Mouse (Mus musculus) liver, adult 2 months (tissue): ENCODE data around the gene Rin3. TPM values are rescaled to one million over a fixed set of nuclear protein-coding genes. Genes with fewer than 3 reads are reported as not detected.
A peak's percentile ranks its signal among the peaks of the same experiment; 100 is the strongest.

Source experiments
- DNase-seq: peaks from one replicate; pipeline ENCODE4 v3.0.0-alpha.2; 2011; ENCODE audit warnings: low read depth, low spot score; ENCODE audit errors: extremely low read depth
- H3K27ac ChIP-seq: fragments of 200-500 bp; replicated peaks from 2 replicates; pipeline ENCODE4 v1.5.1; 2012; ENCODE audit warnings: low read depth, mild to moderate bottlenecking, control low read depth, inconsistent platforms, low read length; ENCODE audit not compliant: insufficient read depth
- H3K27me3 ChIP-seq: fragments of 200-500 bp; 2 replicates; pipeline ENCODE4 v1.6.1; 2012; ENCODE audit warnings: mild to moderate bottlenecking, moderate library complexity, low read length, inconsistent platforms; ENCODE audit not compliant: control insufficient read depth, insufficient read depth
- H3K36me3 ChIP-seq: fragments of 200-500 bp; 2 replicates; pipeline ENCODE4 v1.6.1; 2012; ENCODE audit warnings: low read length, inconsistent platforms; ENCODE audit not compliant: control insufficient read depth, insufficient read depth
- H3K4me1 ChIP-seq: fragments of 200-500 bp; 2 replicates; pipeline ENCODE4 v1.6.1; 2011; ENCODE audit warnings: low read length; ENCODE audit not compliant: control insufficient read depth, insufficient read depth
- H3K4me3 ChIP-seq: fragments of 200-500 bp; 2 replicates; pipeline ENCODE4 v1.5.1; 2011; ENCODE audit warnings: low read depth, mild to moderate bottlenecking, control low read depth, low read length, moderate library complexity; ENCODE audit not compliant: insufficient read depth
- H3K79me2 ChIP-seq: fragments of 200-500 bp; 2 replicates; pipeline ENCODE4 v1.6.1; 2012; ENCODE audit warnings: inconsistent platforms, mild to moderate bottlenecking, low read length, moderate library complexity; ENCODE audit not compliant: control insufficient read depth, insufficient read depth
- H3K9ac ChIP-seq: fragments of 200-500 bp; 2 replicates; pipeline ENCODE4 v1.6.1; 2012; ENCODE audit warnings: low read depth, mild to moderate bottlenecking, control low read depth, inconsistent platforms, low read length
- CTCF ChIP-seq: fragments of 200-500 bp; IDR thresholded peaks from 2 replicates; pipeline ENCODE4 v1.5.1; 2011; ENCODE audit warnings: low read depth, low read length, control low read depth
- POLR2A ChIP-seq: fragments of 200-500 bp; IDR thresholded peaks from 2 replicates; pipeline ENCODE4 v1.6.1; 2011; ENCODE audit warnings: low read length, control low read depth; ENCODE audit not compliant: insufficient read depth; ENCODE audit errors: extremely low read depth
- WGBS: fragments of 180-500 bp; shearing (Covaris S2); methylation state at CpG from one replicate; pipeline ENCODE4 v1.1.7; 2018; 5-methylcytosine and 5-hydroxymethylcytosine counted together
- polyA plus RNA-seq: library from polyadenylated mRNA; depleted of rRNA; stranded (reverse); fragments of >200 nt; gene quantifications from 2 replicates; pipeline ENCODE4 v1.2.3, GENCODE M21; 2012
- total RNA-seq: library from RNA; depleted of rRNA; stranded (reverse); fragments of >200 nt; gene quantifications from 2 replicates; pipeline ENCODE4 v1.2.3, GENCODE M21; 2014

The Rin3 gene
- total and polyA plus RNA-seq, 2 experiments, result 4.9 to 8.4 TPM

DNA sequence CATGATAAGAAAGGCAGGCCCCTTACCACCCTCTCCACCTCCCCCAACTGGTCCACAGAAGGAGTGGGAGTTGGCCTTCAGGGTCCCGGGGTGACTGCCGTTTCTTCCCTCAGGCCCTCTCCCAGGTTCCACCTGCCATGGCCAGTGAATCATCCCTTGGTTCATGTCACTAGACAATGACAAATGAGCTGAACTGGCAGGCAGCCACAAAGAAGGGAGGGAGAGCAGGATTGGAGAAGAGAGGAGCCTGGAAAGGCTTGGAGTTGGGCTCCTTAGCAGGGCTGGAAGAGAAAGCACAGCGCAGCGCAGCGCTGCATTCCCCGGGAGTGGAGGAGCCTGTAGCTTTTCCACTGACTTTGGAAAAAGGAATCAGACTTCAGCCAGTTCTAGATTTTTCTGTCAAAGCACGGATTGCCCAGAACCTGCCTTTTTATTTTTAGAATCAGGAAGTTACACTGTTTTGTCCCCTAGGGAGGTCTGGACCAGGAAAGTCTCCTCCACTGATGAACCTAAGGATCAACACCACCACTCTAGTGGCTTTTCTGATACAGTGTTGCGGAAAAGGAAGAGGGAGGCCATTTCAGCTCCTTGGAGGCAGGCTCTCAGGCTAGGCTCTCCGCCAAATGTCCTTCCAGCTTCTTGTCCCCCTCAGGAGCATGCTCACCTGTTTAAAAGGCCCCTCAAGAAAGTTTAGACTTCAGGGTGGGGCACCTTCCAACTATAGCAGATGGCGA is 4.0 kb downstream of the Rin3 start:
- TF ChIP-seq POLR2A, result no peak
- no peak for TF ChIP-seq CTCF
- DNase-seq, result no peak
- Histone ChIP-seq H3K27ac (peak overlapping the region; percentile 43), H3K27me3 (no peaks in the 10 kb centered on the region), H3K79me2 (peaks cover 37% of the 10 kb centered on the region; the same call in 1 of the 2 replicates), H3K9ac (0 out of 2 replicates have a peak overlapping the region, but pooled peaks have one; percentile 6), H3K4me3 (no peak overlapping the region), H3K4me1 (peaks cover 22% of the 10 kb centered on the region), H3K36me3 (no peaks in the 10 kb centered on the region)
- 74% methylated on average over 10 of the region's 10 CpGs for WGBS

DNA sequence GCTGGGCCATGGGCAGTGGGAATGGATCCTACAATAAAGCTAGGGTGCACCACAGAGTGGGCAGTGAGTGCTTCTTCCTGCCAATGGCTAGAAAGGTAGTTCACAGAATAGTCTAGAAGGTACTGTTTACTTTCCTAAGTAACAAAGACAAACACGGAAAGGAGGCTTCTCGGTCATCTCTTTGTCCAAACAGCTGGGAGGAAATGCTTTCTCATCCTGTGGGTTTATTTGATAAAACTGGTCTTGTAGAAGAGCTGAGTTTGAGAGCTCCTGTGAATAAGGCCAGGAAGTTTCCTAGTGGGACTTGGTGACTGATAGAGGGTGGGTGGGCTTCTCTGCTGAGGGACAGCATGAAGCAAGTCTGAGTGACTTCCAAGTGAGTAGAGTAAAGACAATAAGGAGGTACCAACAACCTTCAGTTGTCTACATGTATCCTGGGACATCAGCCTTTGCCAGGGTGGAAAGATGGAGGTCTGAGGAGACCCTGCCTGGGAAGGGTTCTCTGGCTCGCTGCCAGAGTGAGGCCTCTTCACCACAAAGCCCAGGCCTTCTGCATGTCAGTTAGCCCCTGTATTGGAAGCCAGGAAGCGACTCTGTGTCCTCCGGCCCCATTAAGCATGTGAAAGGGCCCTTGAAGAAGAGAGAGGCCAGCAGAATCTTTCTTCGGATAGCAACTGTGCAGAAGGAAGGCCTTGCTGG is 5.2 kb downstream of the Rin3 start:
- Histone ChIP-seq H3K9ac (no peak overlapping the region), H3K4me1 (peaks cover 26% of the 10 kb centered on the region), H3K27me3 (no peaks in the 10 kb centered on the region), H3K36me3 (no peaks in the 10 kb centered on the region), H3K27ac (peak overlapping the region; percentile 38), H3K79me2 (peaks cover 48% of the 10 kb centered on the region; the same call in 1 of the 2 replicates), H3K4me3 (no peak overlapping the region)
- TF ChIP-seq CTCF (no peak), POLR2A (no peak)
- 53% methylated on average over 6 of the region's 6 CpGs for WGBS
- DNase-seq, result no peak

DNA sequence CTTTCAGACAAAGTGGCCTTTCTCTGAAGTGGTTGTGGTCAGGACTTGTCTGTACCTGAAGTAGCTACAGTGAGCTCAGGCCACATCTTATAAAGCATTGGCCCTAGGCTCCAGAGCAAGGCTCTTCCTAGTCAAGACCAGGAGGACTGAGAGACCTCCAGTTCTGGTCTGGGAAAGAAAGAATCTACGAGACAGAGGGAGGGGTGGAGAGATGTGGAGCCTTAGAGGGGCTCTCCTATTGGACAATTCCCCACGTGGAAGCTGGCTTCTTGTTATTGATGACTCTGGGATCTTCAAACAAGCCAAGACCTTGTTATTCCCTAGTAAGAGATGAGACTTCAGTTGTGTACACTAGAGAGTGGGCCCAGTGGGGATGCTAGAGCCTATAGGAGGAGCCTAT is 6.0 kb downstream of the Rin3 start:
- Histone ChIP-seq H3K27me3 (no peaks in the 10 kb centered on the region), H3K79me2 (peaks cover 56% of the 10 kb centered on the region), H3K4me3 (no peak overlapping the region), H3K9ac (no peak overlapping the region), H3K36me3 (no peaks in the 10 kb centered on the region), H3K4me1 (peaks cover 26% of the 10 kb centered on the region), H3K27ac (no peak overlapping the region)
- TF ChIP-seq POLR2A (no peak), CTCF (no peak)
- DNase-seq, result no peak
- WGBS, result 68% methylated on average over 2 of the region's 2 CpGs

DNA sequence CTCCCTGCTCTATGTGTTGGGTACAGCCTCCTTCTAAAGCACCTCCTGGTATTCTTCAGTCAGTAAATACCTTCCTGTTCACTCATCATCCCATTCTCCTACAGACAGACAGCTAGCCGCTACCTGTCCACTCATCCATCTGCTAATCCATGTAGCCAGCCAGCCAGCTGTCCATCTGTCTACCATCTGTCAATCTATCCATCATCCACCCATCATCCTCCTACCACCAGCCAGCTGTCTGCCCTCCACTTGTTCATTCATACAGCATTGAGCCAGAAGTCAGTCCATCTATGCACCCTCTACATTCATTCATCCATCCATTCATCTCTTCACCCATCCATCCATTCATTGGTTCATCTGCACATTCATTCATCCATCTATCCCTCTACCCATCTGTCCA is 6.7 kb downstream of the Rin3 start:
- H3K36me3 ChIP-seq, result no peaks in the 10 kb centered on the region
- H3K4me3 ChIP-seq, result no peak overlapping the region
- WGBS, result 100% methylated on average over 1 of the region's 1 CpGs
- no peaks in the 10 kb centered on the region for H3K27me3 ChIP-seq
- no peak overlapping the region for H3K27ac ChIP-seq
- peaks cover 29% of the 10 kb centered on the region for H3K4me1 ChIP-seq
- no peak overlapping the region for H3K9ac ChIP-seq
- no peak for DNase-seq
- H3K79me2 ChIP-seq, result peaks cover 62% of the 10 kb centered on the region
- TF ChIP-seq CTCF, result no peak
- TF ChIP-seq POLR2A, result no peak

DNA sequence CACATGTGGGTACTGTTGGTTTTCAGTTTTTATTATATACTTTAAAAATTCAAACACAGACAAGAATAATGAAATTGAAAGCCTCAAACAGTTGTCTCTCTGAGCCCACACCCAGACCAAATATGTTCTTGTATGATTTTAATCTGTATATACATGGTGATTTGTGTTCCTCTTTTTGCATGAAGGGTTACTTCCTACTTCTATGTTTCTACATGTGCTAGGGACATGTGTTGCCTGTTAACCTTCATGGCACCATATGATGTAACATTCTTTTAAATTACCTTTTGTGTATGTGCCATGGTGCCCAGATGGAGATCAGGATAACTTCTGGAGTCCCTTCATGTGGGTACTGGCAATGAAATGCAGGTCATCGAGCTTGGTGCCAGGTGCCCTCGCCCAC is 7.8 kb downstream of the Rin3 start:
- TF ChIP-seq CTCF, result no peak
- TF ChIP-seq POLR2A, result no peak
- Histone ChIP-seq H3K4me1 (peaks cover 34% of the 10 kb centered on the region), H3K27ac (no peak overlapping the region), H3K36me3 (no peaks in the 10 kb centered on the region), H3K4me3 (no peak overlapping the region), H3K79me2 (peaks cover 68% of the 10 kb centered on the region), H3K9ac (no peak overlapping the region), H3K27me3 (no peaks in the 10 kb centered on the region)
- DNase-seq, result no peak
- WGBS, result 89% methylated on average over 2 of the region's 2 CpGs

DNA sequence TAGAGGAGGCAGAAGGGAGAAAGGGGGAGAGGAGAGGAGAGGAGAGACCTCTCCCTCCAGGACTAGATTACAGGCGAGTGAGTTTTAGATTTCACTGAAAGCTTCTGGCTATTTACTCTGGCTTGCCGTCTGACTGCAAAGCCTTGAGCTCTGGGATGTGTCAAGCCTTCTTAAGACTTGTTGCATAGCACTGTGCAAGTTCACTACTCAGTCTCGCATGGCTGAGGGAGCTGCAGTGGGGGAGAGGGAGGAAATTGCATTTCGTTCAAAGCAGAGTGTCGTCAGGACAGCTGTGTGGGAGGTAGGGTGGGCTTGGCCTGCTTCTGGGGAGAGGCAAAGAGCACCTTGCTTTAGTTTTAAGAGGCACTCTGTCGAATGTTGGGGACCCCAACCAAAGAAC is 8.8 kb downstream of the Rin3 start:
- Histone ChIP-seq H3K9ac (no peak overlapping the region), H3K79me2 (peaks cover 58% of the 10 kb centered on the region), H3K27ac (no peak overlapping the region), H3K4me3 (no peak overlapping the region), H3K36me3 (no peaks in the 10 kb centered on the region), H3K4me1 (peaks cover 30% of the 10 kb centered on the region), H3K27me3 (no peaks in the 10 kb centered on the region)
- no peak for TF ChIP-seq POLR2A
- TF ChIP-seq CTCF, result no peak
- no peak for DNase-seq
- WGBS, result 78% methylated on average over 6 of the region's 6 CpGs
